Mouse (Mus musculus) heart, embryonic 16.5 days (tissue): ENCODE measurements around the gene Zfp410. TPM values are rescaled to one million over a fixed set of nuclear protein-coding genes. Genes with fewer than 3 reads are reported as not detected.
A peak's percentile ranks its signal among the peaks of the same experiment; 100 is the strongest.
"Not testable (repeated sequence)": the region's sequence is repeated elsewhere in the genome, so short reads cannot be mapped to it uniquely, and the experiment has no call there.

Experiments
- ATAC-seq: fragments of 200-750 bp; cut with Nextera tagmentation; replicated peaks from 2 replicates; pipeline ENCODE4 v1.8.0; 2017; ENCODE audit warnings: moderate number of reproducible peaks; ENCODE audit not compliant: insufficient read depth, low FRiP score; ENCODE audit errors: extremely low read depth
- H3K27ac ChIP-seq: fragments of 300-500 bp; sonication (generic); 2 replicates; pipeline ENCODE4 v1.5.1; 2014; ENCODE audit warnings: mild to moderate bottlenecking, low read length, control low read depth, moderate library complexity
- H3K27me3 ChIP-seq: fragments of 300-500 bp; sonication (generic); 2 replicates; pipeline ENCODE4 v1.6.1; 2014; ENCODE audit warnings: low read length, mixed read lengths; ENCODE audit not compliant: control insufficient read depth, insufficient read depth
- H3K36me3 ChIP-seq: fragments of 300-500 bp; sonication (generic); 2 replicates; pipeline ENCODE4 v1.6.1; 2014; ENCODE audit not compliant: control insufficient read depth, insufficient read depth
- H3K4me1 ChIP-seq: fragments of 300-500 bp; sonication (generic); 2 replicates; pipeline ENCODE4 v1.6.1; 2014; ENCODE audit warnings: low read length, mixed read lengths; ENCODE audit not compliant: control insufficient read depth, insufficient read depth
- H3K4me2 ChIP-seq: fragments of 300-500 bp; sonication (generic); 2 replicates; pipeline ENCODE4 v1.6.1; 2014; ENCODE audit warnings: low read depth, mild to moderate bottlenecking, control low read depth, low read length
- H3K4me3 ChIP-seq: fragments of 300-500 bp; sonication (generic); 2 replicates; pipeline ENCODE4 v1.5.1; 2014; ENCODE audit warnings: mild to moderate bottlenecking, control low read depth, low read length
- H3K9ac ChIP-seq: fragments of 300-500 bp; sonication (generic); 2 replicates; pipeline ENCODE4 v1.6.1; 2014; ENCODE audit warnings: low read length, control low read depth
- H3K9me3 ChIP-seq: fragments of 300-500 bp; sonication (generic); replicated peaks from 2 replicates; pipeline ENCODE4 v1.6.1; 2016; ENCODE audit warnings: low read length; ENCODE audit not compliant: control insufficient read depth
- WGBS: fragments of 180-500 bp; shearing (Covaris S2); extraction: QIAGEN DNeasy Blood & Tissue Kit; methylation state at CpG from one replicate; pipeline ENCODE4 v1.1.7; 2014; 5-methylcytosine and 5-hydroxymethylcytosine counted together
- polyA plus RNA-seq: library from polyadenylated mRNA; unstranded; fragments of >200 nt; fragmentation: Nextera tagmentation; extraction: Ambion mirVana; gene quantifications from 2 replicates; pipeline ENCODE4 v1.2.1, GENCODE M21; 2015

Gene Zfp410
- polyA plus RNA-seq, 1 experiment from 2014 or later = 54.0 TPM

- ATAC-seq = peak; percentile 87
- H3K27ac ChIP-seq = peak overlapping the region; percentile 81
- H3K27me3 ChIP-seq = no peaks in the 10 kb centered on the region
- H3K9ac ChIP-seq = peak overlapping the region; percentile 46
- peak overlapping the region; percentile 26 for H3K4me2 ChIP-seq
- H3K4me1 ChIP-seq = peaks cover 10% of the 10 kb centered on the region
- no peak overlapping the region for H3K4me3 ChIP-seq
- H3K36me3 ChIP-seq = peaks cover 44% of the 10 kb centered on the region
- WGBS = 30% methylated on average over 4 of the region's 4 CpGs
- H3K9me3 ChIP-seq = no peaks in the 10 kb centered on the region
Measured at GRCm38 (mm10) chr12:84327111-84327512, 10.5 kb downstream of the Zfp410 start.

GRCm38 (mm10) chr12:84336963-84337625, 20.4 kb downstream of the Zfp410 start:
- Histone ChIP-seq H3K36me3 (peaks cover 57% of the 10 kb centered on the region), H3K9ac (no peak overlapping the region), H3K27ac (no peak overlapping the region), H3K4me2 (no peak overlapping the region), H3K27me3 (no peaks in the 10 kb centered on the region), H3K9me3 (no peaks in the 10 kb centered on the region), H3K4me3 (no peak overlapping the region), H3K4me1 (no peaks in the 10 kb centered on the region)
- no peak for ATAC-seq
- WGBS = 88% methylated on average over 11 of the region's 11 CpGs

- Histone ChIP-seq H3K4me1 (no peaks in the 10 kb centered on the region), H3K9ac (no peak overlapping the region), H3K4me2 (no peak overlapping the region), H3K27me3 (no peaks in the 10 kb centered on the region), H3K9me3 (no peaks in the 10 kb centered on the region), H3K36me3 (peaks cover 29% of the 10 kb centered on the region), H3K4me3 (no peak overlapping the region), H3K27ac (no peak overlapping the region)
- WGBS = 42% methylated on average over 2 of the region's 2 CpGs
- ATAC-seq = no peak
Measured at GRCm38 (mm10) chr12:84347192-84347591, 30.5 kb downstream of the Zfp410 start.

GRCm38 (mm10) chr12:84358699-84359098, 42.0 kb downstream of the Zfp410 start:
- H3K4me3 ChIP-seq, ATAC-seq, H3K27me3 ChIP-seq, H3K4me2 ChIP-seq, H3K9ac ChIP-seq, H3K9me3 ChIP-seq, H3K27ac ChIP-seq: not testable (repeated sequence)
- 87% methylated on average over 2 of the region's 2 CpGs for WGBS
- Histone ChIP-seq H3K4me1 (peaks cover 28% of the 10 kb centered on the region), H3K36me3 (peaks cover 11% of the 10 kb centered on the region; the same call in 1 of the 2 replicates)

- ATAC-seq = peak; percentile 95
- WGBS = under 1% methylated on average over 51 of the region's 51 CpGs
- peak within 1 kb of the TSS; percentile 89 for H3K4me2 ChIP-seq
- peaks cover 36% of the 10 kb centered on the region for H3K4me1 ChIP-seq
- peak within 1 kb of the TSS; percentile 89 for H3K4me3 ChIP-seq
- H3K36me3 ChIP-seq = peaks cover 5% of the 10 kb centered on the region; the same call in 1 of the 2 replicates
- H3K27ac ChIP-seq = peak within 1 kb of the TSS; percentile 76
- no peaks in the 10 kb centered on the region for H3K9me3 ChIP-seq
- peak within 1 kb of the TSS; percentile 93 for H3K9ac ChIP-seq
- no peaks in the 10 kb centered on the region for H3K27me3 ChIP-seq
Measured at GRCm38 (mm10) chr12:84361555-84362489, 45.2 kb downstream of the Zfp410 start, which contains the start of the genes Coq6 and Fam161b. Gene Coq6, plus strand, starts transcription at chr12:84361657. Gene Fam161b, minus strand, starts transcription at chr12:84361833.

- peak overlapping the region; percentile 17; the same call in 1 of the 2 replicates for H3K9ac ChIP-seq
Measured at GRCm38 (mm10) chr12:84362872-84363271, 46.2 kb downstream of the Zfp410 start.

GRCm38 (mm10) chr12:84364291-84364690, 47.6 kb downstream of the Zfp410 start:
- H3K9ac ChIP-seq = 0 out of 2 replicates have a peak overlapping the region, but pooled peaks have one; percentile 20
- 69% methylated on average over 9 of the region's 9 CpGs for WGBS
- 0 out of 2 replicates have a peak overlapping the region, but pooled peaks have one; percentile 6 for H3K4me2 ChIP-seq
- peaks cover 36% of the 10 kb centered on the region for H3K4me1 ChIP-seq
- H3K9me3 ChIP-seq = no peaks in the 10 kb centered on the region
- H3K36me3 ChIP-seq = peaks cover 14% of the 10 kb centered on the region
- no peak for ATAC-seq
- peak overlapping the region; percentile 24; the same call in 1 of the 2 replicates for H3K27ac ChIP-seq
- no peaks in the 10 kb centered on the region for H3K27me3 ChIP-seq
- no peak overlapping the region for H3K4me3 ChIP-seq

More at GRCm38 (mm10) chr12:84362872-84363271, 46.2 kb downstream of the Zfp410 start:
- H3K27ac ChIP-seq = no peak overlapping the region
- 0 out of 2 replicates have a peak, but pooled peaks cover 2% of the 10 kb centered on the region for H3K36me3 ChIP-seq
- H3K4me1 ChIP-seq = peaks cover 36% of the 10 kb centered on the region
- no peaks in the 10 kb centered on the region for H3K27me3 ChIP-seq
- H3K4me2 ChIP-seq = peak overlapping the region; percentile 89
- WGBS = 35% methylated on average over 2 of the region's 2 CpGs
- peak overlapping the region; percentile 89 for H3K4me3 ChIP-seq
- no peak for ATAC-seq
- H3K9me3 ChIP-seq = no peaks in the 10 kb centered on the region

- Histone ChIP-seq H3K4me3 (no peak overlapping the region), H3K27me3 (no peaks in the 10 kb centered on the region), H3K4me1 (peaks cover 29% of the 10 kb centered on the region), H3K36me3 (peaks cover 20% of the 10 kb centered on the region), H3K9ac (no peak overlapping the region), H3K9me3 (no peaks in the 10 kb centered on the region), H3K4me2 (no peak overlapping the region), H3K27ac (no peak overlapping the region)
- 89% methylated on average over 6 of the region's 6 CpGs for WGBS
- no peak for ATAC-seq
Measured at GRCm38 (mm10) chr12:84365137-84365536, 48.5 kb downstream of the Zfp410 start.
